Mouse (Mus musculus) lung, postnatal 0 days (tissue): Measurements from ENCODE around the gene Sgce.

Experiments
- CTCF ChIP-seq: IDR thresholded peaks from 2 replicates; pipeline ENCODE4 v1.5.1; 2016; ENCODE audit warnings: antibody characterized with exemption, mild to moderate bottlenecking
- EP300 ChIP-seq: IDR thresholded peaks from 2 replicates; pipeline ENCODE4 v1.6.1; 2016; ENCODE audit warnings: antibody characterized with exemption, mild to moderate bottlenecking, control low read depth

DNA sequence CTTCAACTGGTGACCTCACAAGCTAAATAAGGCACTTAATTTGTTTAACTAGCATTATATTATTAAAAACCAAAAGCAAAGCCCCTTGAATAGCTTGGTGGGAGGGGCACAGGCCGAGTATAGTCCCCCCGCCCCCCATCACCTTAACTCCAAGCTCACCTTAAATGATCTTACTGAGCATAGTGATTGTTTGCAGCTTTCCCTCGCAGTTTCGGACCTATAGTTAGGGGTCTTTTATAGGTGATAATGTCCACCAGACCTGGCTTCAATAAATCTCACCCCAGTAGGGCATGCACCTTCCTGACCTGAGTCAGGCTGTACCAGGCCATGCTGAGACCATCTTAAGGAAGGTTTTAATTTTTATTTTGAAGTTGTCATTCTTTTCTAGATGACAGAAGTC is 4.3 kb upstream of the Sgce start:
- no peak for TF ChIP-seq CTCF
- no peak for TF ChIP-seq EP300
